Mouse (Mus musculus): ENCODE results near the gene Foxs1. TPM values are rescaled to one million over a fixed set of nuclear protein-coding genes. Genes with fewer than 3 reads are reported as not detected.

Gene Foxs1
- polyA plus RNA-seq, 1 experiment from 2014 or later, result 3.4 TPM

DNA sequence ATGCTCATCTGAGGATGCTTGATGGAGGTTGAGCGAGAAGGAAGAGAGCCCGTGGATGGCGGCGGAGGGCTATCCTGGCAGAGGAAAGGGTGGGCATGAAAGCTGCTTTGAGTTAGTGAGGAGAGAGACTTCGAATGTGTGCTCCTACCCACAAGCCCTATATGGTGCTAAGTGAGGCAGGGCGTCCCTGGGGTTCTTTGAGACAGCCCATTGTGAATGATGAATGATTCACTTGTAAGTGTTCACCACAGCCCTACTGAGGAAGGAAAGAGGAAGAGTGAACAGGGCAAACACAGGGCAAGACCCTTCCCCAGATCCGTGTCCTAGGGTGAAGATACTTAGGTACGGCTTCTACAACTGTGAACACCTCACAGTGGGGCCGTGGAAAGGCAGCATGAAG, 6.1 kb downstream of the Foxs1 start:
- Histone ChIP-seq H3K27ac (no peak overlapping the region), H3K4me2 (replicated peaks) (no peak overlapping the region), H3K36me3 (no peaks in the 10 kb centered on the region), H3K9me3 (no peaks in the 10 kb centered on the region), H3K9ac (replicated peaks) (no peak overlapping the region), H3K4me1 (replicated peaks) (no peaks in the 10 kb centered on the region), H3K27me3 (no peaks in the 10 kb centered on the region), H3K4me3 (replicated peaks) (no peak overlapping the region)
- WGBS, result 81% methylated on average over 9 of the region's 9 CpGs
- no peak for ATAC-seq

DNA sequence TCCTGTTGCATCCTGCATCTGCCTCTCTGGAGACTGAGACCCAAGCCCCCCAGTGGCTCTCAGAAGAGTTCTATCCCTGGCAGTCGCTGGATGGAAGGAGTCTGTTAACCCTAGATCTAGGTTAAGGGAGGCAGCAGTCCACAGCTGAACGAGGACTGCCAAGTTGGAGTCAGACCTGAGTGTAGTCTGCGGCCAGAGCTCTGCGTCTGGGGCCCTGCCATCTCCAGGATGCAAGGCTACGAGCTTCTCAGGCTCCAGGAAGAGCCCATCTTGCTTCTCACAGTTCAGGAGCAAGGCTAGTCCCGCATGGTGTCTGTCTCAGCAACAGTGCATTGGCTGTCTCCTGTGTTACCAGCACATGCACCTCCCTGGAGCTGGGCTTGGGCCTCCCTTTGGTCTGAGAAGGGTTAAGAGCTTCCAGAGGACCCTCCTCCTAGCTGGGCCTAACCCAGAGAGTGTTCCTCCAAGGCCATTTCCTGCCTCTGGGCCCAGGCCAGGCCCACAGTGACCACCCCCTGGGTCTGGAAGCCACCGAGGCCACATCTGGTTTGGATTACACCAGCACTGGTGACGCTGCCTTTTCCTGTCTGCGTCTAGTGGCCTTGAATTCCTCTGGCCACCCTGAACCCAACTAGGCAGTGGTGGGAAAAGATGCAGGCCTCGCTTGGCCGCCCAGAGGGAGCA, 7.7 kb downstream of the Foxs1 start:
- Histone ChIP-seq H3K4me2 (replicated peaks) (no peak overlapping the region), H3K4me1 (replicated peaks) (no peaks in the 10 kb centered on the region), H3K27ac (no peak overlapping the region), H3K9me3 (no peaks in the 10 kb centered on the region), H3K9ac (replicated peaks) (no peak overlapping the region), H3K36me3 (no peaks in the 10 kb centered on the region), H3K27me3 (no peaks in the 10 kb centered on the region), H3K4me3 (replicated peaks) (no peak overlapping the region)
- ATAC-seq, result no peak
- 75% methylated on average over 11 of the region's 11 CpGs for WGBS

DNA sequence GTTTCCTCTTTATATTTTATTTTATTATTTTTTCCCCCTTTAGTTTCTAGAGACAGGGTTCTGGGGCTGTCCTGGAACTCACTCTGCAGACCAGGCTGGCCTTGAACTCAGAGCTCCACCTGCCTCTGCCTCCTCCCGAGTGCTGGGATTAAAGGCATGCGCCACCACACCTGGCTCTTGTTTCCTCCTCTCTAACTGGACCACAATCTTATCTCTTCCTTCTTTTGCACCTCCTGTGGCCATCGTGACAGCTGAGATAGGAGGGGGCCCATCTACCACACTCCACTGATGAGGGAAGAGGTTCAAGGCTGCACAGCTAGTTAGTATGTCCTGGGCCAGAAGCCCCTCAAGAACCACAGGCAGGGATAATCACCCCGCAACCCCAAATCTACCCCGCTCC, 8.5 kb downstream of the Foxs1 start:
- H3K4me3 ChIP-seq (replicated peaks), result no peak overlapping the region
- no peaks in the 10 kb centered on the region for H3K4me1 ChIP-seq (replicated peaks)
- ATAC-seq, result no peak
- H3K27me3 ChIP-seq, result no peaks in the 10 kb centered on the region
- no peak overlapping the region for H3K27ac ChIP-seq
- no peak overlapping the region for H3K4me2 ChIP-seq (replicated peaks)
- no peaks in the 10 kb centered on the region for H3K36me3 ChIP-seq
- H3K9ac ChIP-seq (replicated peaks), result no peak overlapping the region
- WGBS, result 86% methylated on average over 5 of the region's 5 CpGs
- H3K9me3 ChIP-seq, result no peaks in the 10 kb centered on the region

DNA sequence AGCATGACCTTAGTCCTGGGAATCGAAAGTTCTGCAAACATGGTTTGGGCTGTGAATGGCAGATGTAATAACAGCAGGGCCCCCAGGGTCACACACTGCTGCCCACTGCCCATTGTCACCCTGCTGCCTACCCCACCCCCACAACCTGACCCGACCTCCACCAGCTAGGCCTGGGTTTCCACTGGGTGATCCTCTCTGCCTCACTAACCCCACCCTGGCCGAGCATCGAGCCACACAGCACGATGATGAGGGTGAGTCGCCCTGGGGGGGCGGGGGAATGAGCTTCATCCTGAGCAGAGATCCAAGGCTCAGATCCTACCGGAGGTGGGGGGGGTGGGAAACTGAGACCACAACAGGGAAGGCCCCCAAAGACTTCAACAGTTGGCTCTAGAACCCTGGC, 8.9 kb downstream of the Foxs1 start:
- no peak overlapping the region for H3K4me3 ChIP-seq (replicated peaks)
- H3K9ac ChIP-seq (replicated peaks), result no peak overlapping the region
- H3K36me3 ChIP-seq, result no peaks in the 10 kb centered on the region
- H3K27me3 ChIP-seq, result no peaks in the 10 kb centered on the region
- no peak for ATAC-seq
- no peak overlapping the region for H3K4me2 ChIP-seq (replicated peaks)
- no peak overlapping the region for H3K27ac ChIP-seq
- WGBS, result 49% methylated on average over 8 of the region's 8 CpGs
- no peaks in the 10 kb centered on the region for H3K4me1 ChIP-seq (replicated peaks)
- no peaks in the 10 kb centered on the region for H3K9me3 ChIP-seq

DNA sequence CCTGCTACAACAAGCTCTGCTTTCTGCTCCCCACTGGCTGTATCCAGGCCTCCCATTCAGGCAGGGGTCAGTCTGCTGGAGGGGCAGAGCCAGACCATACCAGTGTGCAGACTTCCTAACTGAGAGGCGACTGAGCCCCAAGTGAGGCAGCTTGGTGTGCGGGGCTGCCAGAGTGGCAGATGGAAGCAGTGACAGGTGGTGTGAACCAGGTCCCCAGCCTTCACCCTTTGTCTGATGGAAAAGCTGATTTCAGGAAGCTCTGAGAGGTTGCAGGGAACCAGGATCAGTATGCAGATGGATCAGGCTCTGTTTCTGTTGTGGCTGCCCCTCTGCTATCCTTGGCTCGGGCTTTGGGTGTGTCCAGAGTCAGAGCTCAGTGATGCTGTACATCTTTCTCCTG, 9.4 kb downstream of the Foxs1 start:
- no peak for ATAC-seq
- no peak overlapping the region for H3K4me3 ChIP-seq (replicated peaks)
- 61% methylated on average over 3 of the region's 3 CpGs for WGBS
- H3K9ac ChIP-seq (replicated peaks), result no peak overlapping the region
- H3K36me3 ChIP-seq, result no peaks in the 10 kb centered on the region
- H3K4me2 ChIP-seq (replicated peaks), result no peak overlapping the region
- H3K4me1 ChIP-seq (replicated peaks), result no peaks in the 10 kb centered on the region
- no peaks in the 10 kb centered on the region for H3K9me3 ChIP-seq
- H3K27me3 ChIP-seq, result no peaks in the 10 kb centered on the region
- H3K27ac ChIP-seq, result no peak overlapping the region

DNA sequence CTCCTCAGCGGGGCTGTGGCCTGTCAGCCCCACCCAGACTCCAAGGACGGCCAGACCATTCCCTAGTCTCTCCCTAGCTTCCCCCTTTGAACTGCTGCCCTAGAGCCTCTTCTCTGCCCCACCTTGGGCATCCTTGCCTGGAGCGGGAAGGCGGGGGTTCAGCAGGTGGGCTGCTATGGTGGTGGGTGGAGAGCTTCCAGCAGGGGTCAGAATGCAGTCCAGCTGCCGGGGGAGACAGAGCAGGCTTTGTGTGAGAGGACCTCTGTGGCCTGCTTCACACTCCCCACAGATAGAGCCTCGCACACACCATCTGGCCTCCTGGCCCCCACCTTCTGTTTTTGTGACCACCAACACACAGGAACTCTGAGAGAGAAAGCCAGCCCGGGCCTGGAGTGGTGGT, 10.6 kb downstream of the Foxs1 start:
- H3K27me3 ChIP-seq, result no peaks in the 10 kb centered on the region
- H3K4me1 ChIP-seq (replicated peaks), result no peaks in the 10 kb centered on the region
- no peak overlapping the region for H3K4me2 ChIP-seq (replicated peaks)
- no peak for ATAC-seq
- no peaks in the 10 kb centered on the region for H3K36me3 ChIP-seq
- WGBS, result 36% methylated on average over 6 of the region's 7 CpGs
- no peak overlapping the region for H3K27ac ChIP-seq
- H3K4me3 ChIP-seq (replicated peaks), result no peak overlapping the region
- H3K9me3 ChIP-seq, result no peaks in the 10 kb centered on the region
- no peak overlapping the region for H3K9ac ChIP-seq (replicated peaks)

DNA sequence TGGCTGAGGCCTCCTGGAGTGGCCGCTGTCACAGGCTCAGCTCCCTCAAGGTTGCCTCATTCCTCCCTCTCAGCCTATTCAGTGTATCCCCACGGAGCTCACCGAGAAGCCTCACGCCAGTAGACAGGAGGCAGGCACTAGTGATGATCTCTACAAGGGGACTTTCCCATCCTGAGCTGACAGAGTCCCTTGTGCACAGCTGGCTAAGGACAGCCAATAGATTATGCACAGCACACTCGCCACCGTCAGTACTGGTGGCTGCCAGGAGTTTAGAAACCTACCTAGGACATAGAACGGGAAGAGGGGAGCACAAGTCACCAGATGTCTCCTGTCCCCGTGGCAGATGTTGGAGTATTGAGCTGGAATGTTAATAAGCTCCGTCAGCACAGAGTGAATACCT, 15.3 kb downstream of the Foxs1 start:
- Histone ChIP-seq H3K4me3 (replicated peaks) (no peak overlapping the region), H3K4me1 (replicated peaks) (0 out of 2 replicates have a peak, but pooled peaks cover 8% of the 10 kb centered on the region), H3K4me2 (replicated peaks) (no peak overlapping the region), H3K27me3 (peaks cover 14% of the 10 kb centered on the region), H3K9ac (replicated peaks) (no peak overlapping the region), H3K36me3 (no peaks in the 10 kb centered on the region), H3K9me3 (no peaks in the 10 kb centered on the region), H3K27ac (no peak overlapping the region)
- 56% methylated on average over 9 of the region's 9 CpGs for WGBS
- ATAC-seq, result no peak

DNA sequence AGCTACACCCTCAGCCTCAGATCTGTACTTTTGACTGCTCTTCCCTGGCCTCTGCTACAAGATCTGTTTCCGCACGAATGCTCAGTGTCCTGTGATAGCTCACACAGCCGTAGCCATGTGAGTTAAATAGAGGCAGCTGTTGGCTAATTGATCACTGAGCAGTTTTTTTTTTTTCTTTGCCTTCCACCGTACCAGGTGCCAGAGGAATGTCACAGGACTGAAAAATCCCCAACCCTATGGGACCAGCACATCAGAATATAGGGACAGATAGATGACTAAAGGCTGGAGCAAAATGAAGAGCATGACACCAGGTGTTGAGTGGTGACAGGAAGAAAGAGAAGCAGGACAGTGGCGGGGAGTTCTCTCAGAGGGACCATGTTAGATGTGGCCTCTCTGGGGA, 16.9 kb downstream of the Foxs1 start:
- Histone ChIP-seq H3K4me3 (replicated peaks) (no peak overlapping the region), H3K9me3 (no peaks in the 10 kb centered on the region), H3K9ac (replicated peaks) (no peak overlapping the region), H3K27me3 (peaks cover 29% of the 10 kb centered on the region), H3K4me1 (replicated peaks) (0 out of 2 replicates have a peak, but pooled peaks cover 8% of the 10 kb centered on the region), H3K36me3 (no peaks in the 10 kb centered on the region), H3K4me2 (replicated peaks) (no peak overlapping the region), H3K27ac (no peak overlapping the region)
- 59% methylated on average over 5 of the region's 5 CpGs for WGBS
- no peak for ATAC-seq

DNA sequence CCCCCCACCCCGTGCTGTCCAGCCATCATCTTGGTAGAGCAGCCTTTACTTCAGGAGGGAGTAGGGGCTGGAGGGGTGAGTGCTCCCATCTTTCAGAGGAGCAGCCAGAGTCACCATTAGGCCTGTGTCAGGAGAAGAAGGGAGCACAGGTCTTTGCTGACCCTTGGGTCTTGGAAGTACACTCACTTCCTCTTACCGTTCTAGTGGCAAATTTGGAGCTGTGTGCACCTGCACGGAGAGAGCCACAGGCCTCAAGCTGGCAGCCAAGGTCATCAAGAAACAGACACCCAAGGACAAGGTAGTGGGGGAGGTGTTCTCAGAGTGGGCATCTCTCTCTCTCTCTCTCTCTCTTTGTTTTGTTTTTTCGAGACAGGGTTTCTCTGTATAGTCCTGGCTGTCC, 17.6 kb downstream of the Foxs1 start:
- 72% methylated on average over 4 of the region's 4 CpGs for WGBS
- H3K9ac ChIP-seq (replicated peaks), result no peak overlapping the region
- H3K27me3 ChIP-seq, result peaks cover 36% of the 10 kb centered on the region
- no peak overlapping the region for H3K4me3 ChIP-seq (replicated peaks)
- no peak overlapping the region for H3K4me2 ChIP-seq (replicated peaks)
- 0 out of 2 replicates have a peak, but pooled peaks cover 8% of the 10 kb centered on the region for H3K4me1 ChIP-seq (replicated peaks)
- H3K27ac ChIP-seq, result no peak overlapping the region
- ATAC-seq, result no peak
- H3K9me3 ChIP-seq, result no peaks in the 10 kb centered on the region
- H3K36me3 ChIP-seq, result no peaks in the 10 kb centered on the region

DNA sequence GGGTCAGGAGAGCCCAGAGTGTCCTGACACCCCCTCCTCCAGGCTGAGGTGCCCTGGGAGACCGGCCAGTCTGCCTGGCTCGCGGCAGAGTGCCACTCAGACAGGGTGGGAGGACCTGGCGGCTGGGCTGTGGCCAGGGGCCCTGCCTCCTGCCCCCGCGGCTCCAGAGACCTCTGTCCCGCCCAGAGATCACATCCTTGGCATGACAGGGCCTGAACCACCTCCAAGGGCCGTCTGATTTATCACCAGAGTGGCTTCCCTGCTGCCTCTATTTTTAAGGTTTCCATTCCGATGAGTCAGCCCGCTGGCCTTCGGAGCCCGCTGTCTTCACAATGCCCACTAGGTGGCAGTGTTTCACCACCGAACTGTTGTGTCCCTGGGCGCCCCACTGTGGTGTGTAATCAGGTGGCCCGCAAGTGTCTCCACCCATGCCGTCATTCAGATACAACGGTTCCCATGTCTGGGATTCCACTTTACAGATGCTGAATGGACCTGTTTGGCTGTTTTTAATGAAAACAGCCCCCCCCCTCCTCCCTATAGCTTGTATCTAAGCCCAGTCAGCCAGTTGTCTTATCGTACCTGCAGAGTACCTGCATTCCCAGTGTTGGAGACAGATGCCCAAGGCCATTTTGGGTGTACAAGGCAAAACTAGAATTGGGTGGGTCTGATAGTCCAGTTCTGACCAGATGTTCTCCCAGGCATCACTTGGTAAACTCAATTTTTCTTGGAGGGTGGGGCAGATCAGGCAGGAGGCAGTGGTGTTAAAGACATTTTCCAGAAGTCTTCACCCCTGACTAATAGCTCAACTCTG, 18.5 kb downstream of the Foxs1 start:
- H3K4me1 ChIP-seq (replicated peaks), result 0 out of 2 replicates have a peak, but pooled peaks cover 8% of the 10 kb centered on the region
- peak overlapping the region; percentile 44 for H3K4me2 ChIP-seq (replicated peaks)
- H3K9ac ChIP-seq (replicated peaks), result peak overlapping the region; percentile 53
- peaks cover 39% of the 10 kb centered on the region for H3K27me3 ChIP-seq
- peak; percentile 87 for ATAC-seq
- H3K36me3 ChIP-seq, result no peaks in the 10 kb centered on the region
- no peaks in the 10 kb centered on the region for H3K9me3 ChIP-seq
- 4% methylated on average over 15 of the region's 18 CpGs for WGBS
- H3K27ac ChIP-seq, result no peak overlapping the region
- peak overlapping the region; percentile 17 for H3K4me3 ChIP-seq (replicated peaks)

DNA sequence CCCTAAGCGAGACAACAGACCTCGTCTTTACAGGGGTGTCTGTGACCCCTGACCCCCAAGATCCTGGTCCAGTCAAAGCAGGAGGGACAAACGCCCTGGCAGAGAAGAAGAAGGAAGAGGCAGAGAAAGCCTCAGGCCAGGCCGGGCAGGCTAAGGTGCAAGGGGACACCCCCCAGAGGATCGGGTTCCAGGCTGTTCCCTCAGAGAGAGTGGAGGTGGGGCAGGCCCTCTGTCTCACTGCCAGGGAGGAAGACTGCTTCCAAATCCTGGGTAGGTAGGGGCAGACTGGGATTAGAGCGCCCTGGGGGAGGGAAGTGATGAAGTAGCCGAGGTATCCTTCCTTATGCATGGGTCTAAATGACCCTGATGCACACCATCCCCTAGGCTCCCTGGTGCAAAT, 19.5 kb downstream of the Foxs1 start:
- no peaks in the 10 kb centered on the region for H3K9me3 ChIP-seq
- 37% methylated on average over 7 of the region's 7 CpGs for WGBS
- H3K27ac ChIP-seq, result no peak overlapping the region
- no peak overlapping the region for H3K9ac ChIP-seq (replicated peaks)
- 0 out of 2 replicates have a peak, but pooled peaks cover 8% of the 10 kb centered on the region for H3K4me1 ChIP-seq (replicated peaks)
- H3K27me3 ChIP-seq, result peaks cover 39% of the 10 kb centered on the region
- ATAC-seq, result no peak
- H3K4me3 ChIP-seq (replicated peaks), result no peak overlapping the region
- H3K36me3 ChIP-seq, result no peaks in the 10 kb centered on the region
- no peak overlapping the region for H3K4me2 ChIP-seq (replicated peaks)

DNA sequence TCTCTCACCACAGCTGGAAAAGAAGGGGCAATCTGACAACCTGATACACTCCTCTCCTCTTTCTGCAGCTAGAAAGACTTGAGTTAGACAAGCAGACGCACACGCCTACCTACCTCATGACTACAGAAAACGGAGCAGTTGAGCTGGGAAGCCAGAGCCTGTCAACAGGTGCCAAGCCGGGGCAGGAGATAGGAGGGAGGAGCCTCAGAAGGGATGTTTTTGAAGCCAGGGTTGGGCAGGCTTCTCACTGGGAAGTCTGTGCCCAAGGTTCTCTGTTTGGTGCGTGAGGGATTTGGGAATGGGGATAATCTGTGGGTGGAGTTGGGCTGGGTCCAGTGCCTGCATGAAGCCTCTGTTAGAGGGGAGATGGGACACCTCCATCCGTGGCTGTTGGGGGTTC, 21.6 kb downstream of the Foxs1 start:
- H3K9me3 ChIP-seq, result no peaks in the 10 kb centered on the region
- no peak overlapping the region for H3K4me3 ChIP-seq (replicated peaks)
- peaks cover 39% of the 10 kb centered on the region for H3K27me3 ChIP-seq
- no peak for ATAC-seq
- H3K36me3 ChIP-seq, result no peaks in the 10 kb centered on the region
- 37% methylated on average over 6 of the region's 6 CpGs for WGBS
- no peak overlapping the region for H3K27ac ChIP-seq
- H3K4me2 ChIP-seq (replicated peaks), result no peak overlapping the region
- 0 out of 2 replicates have a peak, but pooled peaks cover 15% of the 10 kb centered on the region for H3K4me1 ChIP-seq (replicated peaks)
- no peak overlapping the region for H3K9ac ChIP-seq (replicated peaks)

Data from midbrain, embryonic 13.5 days (tissue).